Mouse (Mus musculus) ES-Bruce4 (cell line): Measurements from ENCODE around the gene Ppp1r9b.
A peak's percentile ranks its signal among the peaks of the same experiment; 100 is the strongest.

Experiments used
- CTCF ChIP-seq: IDR thresholded peaks from one replicate; pipeline ENCODE4 v1.8.1; 2011; ENCODE audit warnings: low read depth, low read length
- POLR2A ChIP-seq: IDR thresholded peaks from one replicate; pipeline ENCODE4 v1.8.1; 2011; ENCODE audit warnings: low read length; ENCODE audit not compliant: insufficient read depth

GRCm38 (mm10) chr11:95001058-95001457 is 10.2 kb downstream of the Ppp1r9b start:
- TF ChIP-seq CTCF (peak; percentile 96), POLR2A (no peak)
